In genomic region chr17:7870862-7871605, GRCm38 (mm10) we compare ENCODE assay signal across 12 mouse cellular contexts. TPM values are rescaled to one million over a fixed set of nuclear protein-coding genes. Genes with fewer than 3 reads are reported as not detected.
"Had no signal": no experiment of that assay in that cellular context is flagged by ENCODE, and none has a peak within 500 bp of the region (broad histone marks: within the 10 kb centered on the region; RNA-seq: fewer than 3 reads in every experiment).

No protein-coding gene starts in this region.

- DNase-seq: kidney, postnatal 36 days; lung, adult 2 months; lung, postnatal 36 days had no signal

- H3K27me3 ChIP-seq: liver, embryonic 15.5 days; midbrain, embryonic 13.5 days; neural tube, embryonic 12.5 days had no signal

- H3K9me3 ChIP-seq: kidney, embryonic 15.5 days; limb, embryonic 10.5 days; liver, embryonic 15.5 days; midbrain, embryonic 13.5 days; neural tube, embryonic 12.5 days had no signal

- ATAC-seq: lung, postnatal 0 days; midbrain, embryonic 13.5 days had no signal

- H3K27ac ChIP-seq: kidney, embryonic 15.5 days; left cerebral cortex, adult 2 months; limb, embryonic 10.5 days; liver, embryonic 15.5 days; midbrain, embryonic 13.5 days; neural tube, embryonic 12.5 days had no signal

- H3K9ac ChIP-seq: kidney, embryonic 15.5 days; liver, embryonic 15.5 days; midbrain, embryonic 13.5 days; neural tube, embryonic 12.5 days had no signal

- H3K4me2 ChIP-seq: kidney, embryonic 15.5 days; liver, embryonic 11.5 days; liver, embryonic 15.5 days; midbrain, embryonic 13.5 days; neural tube, embryonic 12.5 days had no signal

- H3K4me3 ChIP-seq: kidney, embryonic 15.5 days; left cerebral cortex, adult 2 months; limb, embryonic 10.5 days; liver, embryonic 15.5 days; midbrain, embryonic 13.5 days; neural tube, embryonic 12.5 days had no signal

- H3K36me3 ChIP-seq: kidney, embryonic 15.5 days; limb, embryonic 10.5 days; liver, embryonic 15.5 days; midbrain, embryonic 13.5 days; neural tube, embryonic 12.5 days had no signal

RNA-seq across cellular contexts. Expression of gene Fndc1, which starts 43.9 kb away (rescaled TPM):
- total RNA-seq: neutrophil, adult 5-6 weeks had no signal
